Mouse (Mus musculus) lung, adult 2 months (tissue): ENCODE measurements around the gene Acacb. TPM values are rescaled to one million over a fixed set of nuclear protein-coding genes. Genes with fewer than 3 reads are reported as not detected.

Experiments
- DNase-seq: peaks from one replicate; pipeline ENCODE4 v3.0.0; 2022
- H3K4me1 ChIP-seq: fragments of 200-500 bp; 2 replicates; pipeline ENCODE4 v1.6.1; 2011; ENCODE audit warnings: low read length; ENCODE audit not compliant: control insufficient read depth, insufficient read depth
- H3K4me3 ChIP-seq: fragments of 200-500 bp; replicated peaks from 2 replicates; pipeline ENCODE3; 2011; ENCODE audit warnings: low read depth, mild to moderate bottlenecking, control low read depth, low read length; ENCODE audit errors: extremely low read depth
- CTCF ChIP-seq: fragments of 200-500 bp; IDR thresholded peaks from 2 replicates; pipeline ENCODE4 v1.5.1; 2011; ENCODE audit warnings: mild to moderate bottlenecking, low read length, control low read depth; ENCODE audit not compliant: insufficient read depth
- POLR2A ChIP-seq: fragments of 200-500 bp; IDR thresholded peaks from 2 replicates; pipeline ENCODE4 v1.6.1; 2011; ENCODE audit warnings: low read depth, mild to moderate bottlenecking, control low read depth, low read length, borderline replicate concordance; ENCODE audit errors: extremely low read depth
- WGBS: fragments of 180-500 bp; shearing (Covaris S2); methylation state at CpG from one replicate; pipeline ENCODE4 v1.1.7; 2018; 5-methylcytosine and 5-hydroxymethylcytosine counted together
- polyA plus RNA-seq: library from polyadenylated mRNA; depleted of rRNA; stranded (reverse); fragments of >200 nt; gene quantifications from 2 replicates; pipeline ENCODE4 v1.2.3, GENCODE M21; 2012

Acacb gene
- polyA plus RNA-seq, 1 experiment = 37.5 TPM

DNA sequence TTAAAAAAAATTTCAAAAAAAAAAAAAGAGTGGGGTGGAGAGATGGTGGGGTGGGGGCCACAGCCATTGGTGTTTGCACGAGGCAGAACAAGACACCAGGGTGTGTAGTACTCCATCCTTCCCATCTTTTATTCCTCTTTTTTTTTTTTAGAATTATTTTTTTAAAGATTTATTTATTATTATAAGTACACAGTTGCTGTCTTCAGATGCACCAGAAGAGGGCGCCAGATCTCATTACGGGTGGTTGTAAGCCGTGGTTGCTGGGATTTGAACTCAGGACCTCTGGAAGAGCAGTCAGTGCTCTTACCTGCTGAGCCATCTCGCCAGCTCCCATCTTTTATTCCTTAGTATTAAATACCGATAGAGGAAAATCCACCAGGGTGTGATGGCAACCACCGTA is 27.1 kb downstream of the Acacb start:
- Histone ChIP-seq H3K4me1 (peaks cover 7% of the 10 kb centered on the region), H3K4me3 (no peak overlapping the region)
- 70% methylated on average over 7 of the region's 7 CpGs for WGBS
- no peak for TF ChIP-seq CTCF
- TF ChIP-seq POLR2A = no peak
- no peak for DNase-seq

GRCm38 (mm10) chr5:114173877-114174581 is 27.7 kb downstream of the Acacb start:
- H3K4me3 ChIP-seq = no peak overlapping the region
- 18% methylated on average over 16 of the region's 16 CpGs for WGBS
- TF ChIP-seq CTCF (no peak), POLR2A (no peak)

GRCm38 (mm10) chr5:114174639-114175038 is 28.3 kb downstream of the Acacb start:
- peaks cover 14% of the 10 kb centered on the region for H3K4me1 ChIP-seq
- no peak overlapping the region for H3K4me3 ChIP-seq
- TF ChIP-seq POLR2A (no peak), CTCF (peak; percentile 38; the same call in 1 of the 2 replicates)
- 11% methylated on average over 16 of the region's 16 CpGs for WGBS
- DNase-seq = no peak

More at GRCm38 (mm10) chr5:114173877-114174581, 27.7 kb downstream of the Acacb start:
- H3K4me1 ChIP-seq = peaks cover 12% of the 10 kb centered on the region
- no peak for DNase-seq

DNA sequence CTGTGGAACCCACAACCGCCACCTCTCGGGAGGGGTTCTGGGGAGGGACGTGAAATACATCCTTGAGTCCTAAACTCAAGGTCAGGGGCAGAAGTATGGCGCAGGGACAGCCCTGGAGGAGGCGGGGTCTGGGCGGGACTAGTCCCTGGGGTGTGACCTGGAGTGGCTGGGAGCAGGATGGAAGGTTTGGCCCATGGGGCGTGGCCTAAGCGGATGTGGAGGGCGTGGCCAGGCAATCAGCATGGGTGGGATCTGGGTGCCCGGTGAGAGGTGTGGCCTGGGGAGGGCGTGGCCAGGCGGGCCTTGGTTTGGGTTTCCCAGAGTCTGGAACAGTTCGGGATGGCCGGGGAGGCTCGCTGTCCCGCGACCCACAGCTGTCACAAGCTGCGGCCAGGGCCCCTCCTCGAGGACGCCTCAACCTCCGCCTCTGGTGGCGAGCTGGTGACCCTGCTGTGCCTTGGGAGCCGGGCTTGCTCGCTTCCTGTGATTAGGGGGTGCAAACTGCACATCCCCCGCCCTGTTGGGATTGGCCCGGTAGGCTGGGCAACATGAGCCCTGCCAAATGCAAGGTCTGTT is 29.3 kb downstream of the Acacb start:
- TF ChIP-seq CTCF (no peak), POLR2A (peak; percentile 91)
- Histone ChIP-seq H3K4me3 (peak overlapping the region; percentile 69), H3K4me1 (peaks cover 14% of the 10 kb centered on the region)
- peak; percentile 93 for DNase-seq
- under 1% methylated on average over 23 of the region's 26 CpGs for WGBS

DNA sequence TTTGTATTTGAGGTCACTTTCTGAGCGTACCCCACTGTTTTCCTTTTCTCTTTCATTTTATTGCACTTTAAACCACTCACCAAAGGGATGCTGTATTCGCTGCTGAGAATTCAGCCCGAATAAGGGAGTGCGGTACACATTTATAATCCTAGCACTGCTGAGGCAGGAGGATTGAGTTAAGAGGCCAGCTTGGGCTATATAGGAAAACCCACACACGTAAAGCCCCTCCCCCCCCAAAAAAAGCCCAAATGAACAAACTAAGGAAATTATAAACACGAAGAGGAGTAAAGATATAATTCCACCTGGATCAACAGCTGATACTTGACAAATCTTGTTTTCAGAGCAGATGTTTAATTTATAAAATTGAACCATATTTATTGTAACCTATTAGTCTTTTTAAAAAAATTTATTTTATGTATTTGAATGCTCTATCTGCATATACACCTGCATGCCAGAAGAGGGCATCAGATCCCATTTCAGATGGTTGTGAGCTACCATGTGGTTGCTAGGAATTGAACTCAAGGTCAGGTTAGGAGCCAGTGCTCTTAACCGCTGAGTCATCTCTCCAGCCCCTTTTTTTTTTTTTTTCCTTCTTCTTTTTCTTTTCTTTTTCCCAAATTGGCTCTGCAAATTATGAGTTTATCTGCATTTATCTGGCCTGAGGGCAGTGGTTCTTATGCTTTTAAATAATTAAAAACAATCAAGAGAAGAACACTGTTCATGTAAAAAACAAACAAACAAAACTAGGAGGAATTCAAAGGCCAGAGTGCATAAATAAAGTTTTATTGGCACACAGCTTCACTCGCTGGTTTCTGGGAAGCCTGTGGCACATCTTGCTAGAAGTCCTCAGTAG is 30.4 kb downstream of the Acacb start:
- TF ChIP-seq CTCF = no peak
- TF ChIP-seq POLR2A = no peak
- WGBS = 59% methylated on average over 8 of the region's 8 CpGs
- DNase-seq = no peak
- H3K4me3 ChIP-seq = peak overlapping the region; percentile 69
- H3K4me1 ChIP-seq = peaks cover 14% of the 10 kb centered on the region

- DNase-seq = no peak
- Histone ChIP-seq H3K4me3 (no peak overlapping the region), H3K4me1 (peaks cover 14% of the 10 kb centered on the region)
- no peak for TF ChIP-seq POLR2A
- no peak for TF ChIP-seq CTCF
- WGBS = 58% methylated on average over 4 of the region's 4 CpGs
Measured at GRCm38 (mm10) chr5:114177966-114178719, 31.8 kb downstream of the Acacb start.

DNA sequence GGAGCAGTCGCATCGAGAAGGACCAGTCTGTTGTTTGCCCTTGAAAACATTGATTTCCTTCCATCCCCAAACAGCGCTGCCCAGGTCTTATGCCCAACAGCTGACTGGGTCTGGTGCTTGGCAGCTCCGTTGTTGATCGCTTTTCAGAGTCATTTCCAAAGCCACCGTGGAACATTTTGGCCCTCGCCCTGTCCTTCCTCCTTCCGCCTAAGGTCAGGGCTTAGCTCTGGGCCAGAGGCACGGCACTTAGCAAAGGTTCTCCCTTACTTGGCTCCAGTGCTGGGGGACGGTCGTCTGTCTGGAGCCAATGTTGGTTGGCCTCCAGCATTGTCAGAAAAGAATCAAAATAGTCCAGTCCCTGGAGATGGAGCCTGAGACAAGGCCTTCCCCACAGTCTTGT is 33.2 kb downstream of the Acacb start:
- 49% methylated on average over 11 of the region's 11 CpGs for WGBS
- peak; percentile 42 for DNase-seq
- Histone ChIP-seq H3K4me3 (no peak overlapping the region), H3K4me1 (peaks cover 14% of the 10 kb centered on the region)
- TF ChIP-seq CTCF (no peak), POLR2A (peak; percentile 42; the same call in 1 of the 2 replicates)

DNA sequence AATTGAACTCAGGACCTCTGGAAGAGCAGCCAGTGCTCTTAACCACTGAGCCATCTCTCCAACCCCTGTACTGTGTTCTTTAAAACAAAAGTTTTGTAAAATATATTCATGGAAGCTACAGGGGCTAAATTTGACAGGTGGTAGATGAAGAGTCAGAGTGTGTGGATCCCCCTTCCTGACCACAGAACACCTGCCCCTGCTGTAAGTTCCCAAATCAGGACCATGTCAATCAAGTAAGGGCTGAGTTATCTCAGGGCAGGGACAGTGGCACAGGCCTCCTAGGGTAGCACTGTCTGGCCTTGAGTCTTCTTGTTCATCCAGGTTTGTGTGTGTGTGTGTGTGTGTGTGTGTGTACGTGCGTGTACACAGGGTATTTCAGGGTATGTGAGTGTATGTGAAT is 37.2 kb downstream of the Acacb start:
- 94% methylated on average over 2 of the region's 2 CpGs for WGBS
- Histone ChIP-seq H3K4me3 (no peak overlapping the region), H3K4me1 (peaks cover 7% of the 10 kb centered on the region)
- no peak for TF ChIP-seq CTCF
- TF ChIP-seq POLR2A = no peak
- no peak for DNase-seq

- WGBS = 73% methylated on average over 2 of the region's 2 CpGs
- TF ChIP-seq POLR2A (no peak), CTCF (no peak)
- no peak for DNase-seq
- H3K4me1 ChIP-seq = no peaks in the 10 kb centered on the region
- H3K4me3 ChIP-seq = no peak overlapping the region
Measured at GRCm38 (mm10) chr5:114187108-114187507, 40.8 kb downstream of the Acacb start.

GRCm38 (mm10) chr5:114188900-114189464 is 42.6 kb downstream of the Acacb start:
- Histone ChIP-seq H3K4me3 (no peak overlapping the region), H3K4me1 (no peaks in the 10 kb centered on the region)
- DNase-seq = no peak
- TF ChIP-seq CTCF (peak; percentile 39), POLR2A (no peak)
- WGBS = 70% methylated on average over 12 of the region's 12 CpGs
